Mouse (Mus musculus) liver, postnatal 0 days (tissue): ENCODE results near the gene Slc39a8. TPM values are rescaled to one million over a fixed set of nuclear protein-coding genes. Genes with fewer than 3 reads are reported as not detected.
A peak's percentile ranks its signal among the peaks of the same experiment; 100 is the strongest.

ENCODE experiments used
- ATAC-seq: fragments of 200-750 bp; cut with Nextera tagmentation; 2 replicates; pipeline ENCODE4 v1.8.0; 2017; ENCODE audit warnings: mild to moderate bottlenecking, moderate library complexity
- DNase-seq: peaks from one replicate; pipeline ENCODE4 v3.0.0-alpha.2; 2016
- H3K27ac ChIP-seq: fragments of 300-500 bp; sonication (generic); 2 replicates; pipeline ENCODE4 v1.5.1; 2014; ENCODE audit warnings: antibody characterized with exemption, moderate library complexity, mild to moderate bottlenecking, low read depth
- H3K27me3 ChIP-seq: fragments of 300-500 bp; sonication (generic); 2 replicates; pipeline ENCODE4 v1.6.1; 2014; ENCODE audit warnings: low read length, control low read depth, mixed read lengths; ENCODE audit not compliant: insufficient read depth
- H3K36me3 ChIP-seq: fragments of 300-500 bp; sonication (generic); replicated peaks from 2 replicates; pipeline ENCODE4 v1.6.1; 2014; ENCODE audit warnings: mild to moderate bottlenecking, control low read depth, low read length, moderate library complexity, mixed read lengths; ENCODE audit not compliant: insufficient read depth
- H3K4me1 ChIP-seq: fragments of 300-500 bp; sonication (generic); 2 replicates; pipeline ENCODE4 v1.6.1; 2014; ENCODE audit warnings: antibody characterized with exemption, mild to moderate bottlenecking, control low read depth; ENCODE audit not compliant: insufficient read depth
- H3K4me2 ChIP-seq: fragments of 300-500 bp; sonication (generic); 2 replicates; pipeline ENCODE4 v1.6.1; 2014; ENCODE audit warnings: low read depth, mild to moderate bottlenecking, low read length, moderate library complexity, mixed read lengths
- H3K4me3 ChIP-seq: fragments of 300-500 bp; sonication (generic); 2 replicates; pipeline ENCODE4 v1.5.1; 2014; ENCODE audit warnings: low read depth, low read length
- H3K9ac ChIP-seq: fragments of 300-500 bp; sonication (generic); replicated peaks from 2 replicates; pipeline ENCODE4 v1.6.1; 2014; ENCODE audit warnings: mild to moderate bottlenecking, moderate library complexity
- H3K9me3 ChIP-seq: fragments of 300-500 bp; sonication (generic); 2 replicates; pipeline ENCODE4 v1.6.1; 2016; ENCODE audit warnings: mild to moderate bottlenecking, control low read depth, low read length, mixed read lengths
- CTCF ChIP-seq: sonication (generic); IDR thresholded peaks from 2 replicates; pipeline ENCODE4 v1.5.1; 2016; ENCODE audit warnings: antibody characterized with exemption, low read depth
- EP300 ChIP-seq: IDR thresholded peaks from 2 replicates; pipeline ENCODE4 v1.6.1; 2016; ENCODE audit warnings: antibody characterized with exemption, low read depth, mild to moderate bottlenecking
- WGBS: fragments of 180-500 bp; shearing (Covaris S2); extraction: QIAGEN DNeasy Blood & Tissue Kit; methylation state at CpG from one replicate; pipeline ENCODE4 v1.1.7; 2014; ENCODE audit not compliant: insufficient replicate concordance; 5-methylcytosine and 5-hydroxymethylcytosine counted together
- polyA plus RNA-seq: library from polyadenylated mRNA; unstranded; fragments of >200 nt; fragmentation: Nextera tagmentation; extraction: Ambion mirVana; gene quantifications from 2 replicates; pipeline ENCODE4 v1.2.1, GENCODE M21; 2015

Gene Slc39a8
- 10.5 and 12.2 TPM in 2 replicates for polyA plus RNA-seq

DNA sequence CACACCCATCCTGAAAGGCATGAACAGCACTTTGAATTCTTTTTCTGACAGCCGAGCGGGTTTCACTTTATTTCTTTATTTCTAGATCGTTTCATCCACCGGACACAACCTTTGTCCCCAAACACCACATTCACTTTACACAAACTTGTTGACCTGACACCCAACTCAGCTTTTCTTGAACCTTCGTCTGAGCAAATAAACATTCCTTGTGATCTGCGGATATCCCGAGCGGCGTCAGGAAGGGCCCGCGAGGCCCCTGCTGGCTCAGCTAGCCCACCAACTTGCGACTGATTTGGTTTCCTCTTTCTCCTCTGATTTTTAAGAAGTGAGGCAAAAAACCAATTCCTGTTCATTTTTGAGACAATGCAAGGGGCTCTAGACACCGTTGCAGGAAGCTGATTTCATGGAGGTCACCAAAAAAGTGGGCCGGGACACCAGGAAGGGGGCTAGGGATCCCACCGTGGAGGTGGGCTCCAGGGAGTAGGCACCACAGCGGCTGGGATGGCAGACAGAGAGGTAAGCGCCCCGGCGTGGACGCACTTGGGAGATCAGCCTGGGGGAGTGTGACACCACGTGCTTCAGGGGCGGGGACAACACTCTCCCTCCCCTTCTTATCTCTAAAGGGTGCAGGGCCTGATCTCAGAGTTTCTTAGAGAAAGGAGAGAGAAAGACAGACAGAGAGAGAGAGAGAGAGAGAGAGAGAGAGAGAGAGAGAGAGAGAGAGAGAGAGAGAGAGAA is at the start of gene Slc39a8:
Gene Slc39a8 (plus strand): TSS at position 264 of the 738 bp plus-strand sequence.
- H3K4me1 ChIP-seq: peaks cover 6% of the 10 kb centered on the region; the same call in 1 of the 2 replicates
- H3K9ac ChIP-seq: peak within 1 kb of the TSS; percentile 84
- H3K36me3 ChIP-seq: no peaks in the 10 kb centered on the region
- WGBS: 1% methylated on average over 22 of the region's 22 CpGs
- H3K27me3 ChIP-seq: no peaks in the 10 kb centered on the region
- TF ChIP-seq CTCF (peak; percentile 66), EP300 (no peak)
- ATAC-seq (peak; percentile 93), DNase-seq (peak; percentile 90)
- peak within 1 kb of the TSS; percentile 88 for H3K4me3 ChIP-seq
- H3K27ac ChIP-seq: peak within 1 kb of the TSS; percentile 89
- H3K9me3 ChIP-seq: no peaks in the 10 kb centered on the region
- H3K4me2 ChIP-seq: peak within 1 kb of the TSS; percentile 99

DNA sequence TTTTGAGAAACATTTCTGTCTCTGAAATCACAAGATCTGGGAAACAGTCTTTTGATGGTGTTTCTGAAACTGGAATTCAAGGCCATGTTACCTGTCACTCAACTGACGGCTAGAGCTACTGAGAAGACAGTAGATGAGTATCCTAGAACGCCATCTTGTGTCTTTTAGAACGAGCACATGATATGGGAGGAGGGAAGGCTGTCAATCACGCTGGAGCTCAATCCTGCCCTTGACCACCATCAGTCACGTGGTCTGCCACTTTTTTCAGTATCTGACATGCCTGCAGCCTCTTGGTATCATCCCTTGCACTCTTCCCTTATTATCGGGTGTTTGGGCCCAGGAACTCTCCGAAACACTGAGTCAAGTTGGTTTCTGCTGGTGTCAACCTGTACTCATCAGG is 40.0 kb upstream of the Slc39a8 start:
- no peak for DNase-seq

DNA sequence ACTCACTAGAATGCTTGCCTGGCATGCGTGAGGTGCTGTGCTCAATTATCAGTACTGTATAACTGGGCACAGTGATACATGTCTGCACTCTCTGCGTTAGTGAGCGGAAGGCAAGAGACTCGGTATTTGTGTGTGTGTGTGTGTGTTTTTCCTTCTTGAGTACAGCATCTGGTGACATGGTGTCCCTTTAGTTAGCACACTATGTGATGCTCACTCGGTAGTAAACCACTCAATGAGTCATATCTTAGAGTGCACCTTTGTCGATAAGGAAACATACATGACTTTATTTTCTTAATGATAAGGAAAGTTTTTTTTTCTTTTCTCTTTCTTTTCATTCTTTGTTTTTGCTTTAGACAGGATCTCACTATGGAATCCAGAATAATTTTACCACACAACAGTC is 29.0 kb upstream of the Slc39a8 start:
- no peaks in the 10 kb centered on the region for H3K36me3 ChIP-seq
- TF ChIP-seq EP300: no peak
- TF ChIP-seq CTCF: no peak
- H3K4me2 ChIP-seq: no peak overlapping the region
- H3K27ac ChIP-seq: no peak overlapping the region
- H3K27me3 ChIP-seq: no peaks in the 10 kb centered on the region
- no peak for DNase-seq
- no peaks in the 10 kb centered on the region for H3K9me3 ChIP-seq
- ATAC-seq: no peak
- 76% methylated on average over 6 of the region's 6 CpGs for WGBS
- no peaks in the 10 kb centered on the region for H3K4me1 ChIP-seq
- H3K4me3 ChIP-seq: no peak overlapping the region
- H3K9ac ChIP-seq: no peak overlapping the region

More for the DNA sequence above, 40.0 kb upstream of the Slc39a8 start:
- no peak overlapping the region for H3K4me2 ChIP-seq
- H3K36me3 ChIP-seq: no peaks in the 10 kb centered on the region
- H3K9me3 ChIP-seq: no peaks in the 10 kb centered on the region
- WGBS: 74% methylated on average over 7 of the region's 7 CpGs
- H3K27ac ChIP-seq: no peak overlapping the region
- no peak for ATAC-seq
- no peak overlapping the region for H3K9ac ChIP-seq
- no peaks in the 10 kb centered on the region for H3K4me1 ChIP-seq
- no peaks in the 10 kb centered on the region for H3K27me3 ChIP-seq
- H3K4me3 ChIP-seq: no peak overlapping the region
- TF ChIP-seq CTCF (no peak), EP300 (no peak)

DNA sequence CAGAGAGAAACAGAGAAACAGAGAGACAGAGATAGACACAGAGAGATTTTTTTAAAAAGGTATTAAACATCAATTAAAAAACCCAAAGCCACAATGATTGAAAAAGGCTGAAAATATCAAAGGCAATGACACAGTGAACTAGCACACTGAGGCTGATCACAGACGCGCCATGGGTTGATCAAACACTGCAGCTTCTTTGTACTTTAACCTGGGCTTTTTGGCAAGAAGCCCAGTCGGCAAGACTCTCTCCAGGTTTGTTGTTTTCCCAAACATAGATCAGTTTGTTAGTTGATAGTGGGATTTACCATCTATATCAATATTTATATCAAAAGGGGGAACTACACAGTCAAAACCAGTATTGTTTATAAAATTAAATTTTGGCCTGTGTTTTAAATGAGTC is 26.8 kb upstream of the Slc39a8 start:
- no peak overlapping the region for H3K9ac ChIP-seq
- no peak overlapping the region for H3K4me3 ChIP-seq
- WGBS: 58% methylated on average over 3 of the region's 3 CpGs
- no peaks in the 10 kb centered on the region for H3K9me3 ChIP-seq
- DNase-seq: peak; percentile 58
- no peaks in the 10 kb centered on the region for H3K4me1 ChIP-seq
- peak overlapping the region; percentile 36; the same call in 1 of the 2 replicates for H3K27ac ChIP-seq
- H3K27me3 ChIP-seq: no peaks in the 10 kb centered on the region
- TF ChIP-seq CTCF (no peak), EP300 (no peak)
- H3K36me3 ChIP-seq: no peaks in the 10 kb centered on the region
- ATAC-seq: peak; percentile 94
- H3K4me2 ChIP-seq: no peak overlapping the region

DNA sequence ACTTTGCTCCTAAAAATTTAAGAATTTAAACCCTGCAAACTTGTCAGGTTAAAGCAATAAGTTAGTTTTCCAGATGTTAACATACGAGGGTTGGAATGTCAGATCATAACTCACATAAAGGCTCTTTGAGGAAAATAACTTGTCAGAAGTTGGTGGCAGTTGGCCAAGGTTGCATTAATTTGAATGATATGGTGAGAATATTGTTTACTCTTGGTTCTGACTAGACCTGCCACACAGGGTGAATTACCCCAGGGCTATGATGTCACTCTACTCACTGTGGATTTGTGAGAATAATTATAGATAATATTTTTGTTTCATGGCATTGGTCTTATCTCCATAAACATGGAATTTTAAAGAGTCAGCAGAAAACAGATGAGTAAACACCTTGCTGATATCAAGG is 26.4 kb upstream of the Slc39a8 start:
- Histone ChIP-seq H3K4me1 (no peaks in the 10 kb centered on the region), H3K36me3 (no peaks in the 10 kb centered on the region), H3K27me3 (no peaks in the 10 kb centered on the region), H3K4me3 (no peak overlapping the region), H3K9ac (no peak overlapping the region), H3K27ac (no peak overlapping the region), H3K4me2 (no peak overlapping the region), H3K9me3 (no peaks in the 10 kb centered on the region)
- TF ChIP-seq EP300: no peak
- TF ChIP-seq CTCF: no peak
- DNase-seq: no peak
- peak; percentile 65; the same call in 1 of the 2 replicates for ATAC-seq
- WGBS: 51% methylated on average over 1 of the region's 1 CpGs

DNA sequence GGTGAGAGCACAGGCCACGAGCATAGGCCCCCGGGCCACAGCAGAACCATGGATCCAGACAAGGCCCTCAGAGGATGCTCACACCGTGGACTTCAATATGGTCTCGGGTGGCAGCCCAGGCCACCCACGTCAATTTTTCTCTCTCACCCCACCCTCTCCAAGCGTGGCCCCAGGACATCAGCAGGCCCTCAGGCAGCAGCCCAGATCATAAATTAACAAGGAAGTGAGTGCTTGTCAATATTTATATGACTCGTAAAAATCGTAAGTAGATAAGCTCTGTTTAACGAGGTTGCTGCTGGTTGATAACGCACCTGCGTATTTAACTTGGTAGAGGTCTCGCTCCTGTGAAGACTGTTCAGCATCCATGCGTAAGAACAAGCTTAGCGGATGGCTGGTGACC is 10.4 kb upstream of the Slc39a8 start:
- ATAC-seq (no peak), DNase-seq (no peak)
- H3K4me2 ChIP-seq: no peak overlapping the region
- 78% methylated on average over 14 of the region's 14 CpGs for WGBS
- no peak overlapping the region for H3K4me3 ChIP-seq
- H3K4me1 ChIP-seq: no peaks in the 10 kb centered on the region
- H3K9ac ChIP-seq: no peak overlapping the region
- no peaks in the 10 kb centered on the region for H3K36me3 ChIP-seq
- H3K9me3 ChIP-seq: no peaks in the 10 kb centered on the region
- TF ChIP-seq EP300 (no peak), CTCF (no peak)
- no peak overlapping the region for H3K27ac ChIP-seq
- no peaks in the 10 kb centered on the region for H3K27me3 ChIP-seq
